Mouse (Mus musculus) macrophage (primary cell): ENCODE measurements around the gene Casp12. TPM values are rescaled to one million over a fixed set of nuclear protein-coding genes. Genes with fewer than 3 reads are reported as not detected.
"Not testable (repeated sequence)": the region's sequence is repeated elsewhere in the genome, so short reads cannot be mapped to it uniquely, and the experiment has no call there.

Experiments
- H3K27ac ChIP-seq: fragments of 350-480 bp; formaldehyde crosslinking; 2 replicates; pipeline ENCODE4 v1.9.0; 2021
- H3K36me3 ChIP-seq: fragments of 350-480 bp; formaldehyde crosslinking; 2 replicates; pipeline ENCODE4 v1.9.0; 2021; ENCODE audit errors: inconsistent target
- H3K4me3 ChIP-seq: fragments of 350-480 bp; formaldehyde crosslinking; 2 replicates; pipeline ENCODE4 v1.9.0; 2021; ENCODE audit errors: inconsistent target
- H3K79me2 ChIP-seq: fragments of 350-480 bp; formaldehyde crosslinking; 2 replicates; pipeline ENCODE4 v1.9.0; 2021; ENCODE audit errors: inconsistent target
- WGBS: methylation state at CpG from one replicate; pipeline ENCODE4 v1.1.7; 2026; ENCODE audit warnings: inconsistent platforms; ENCODE audit not compliant: missing documents; 5-methylcytosine and 5-hydroxymethylcytosine counted together
- polyA plus RNA-seq: library from polyadenylated mRNA; stranded (reverse); fragments of 250-400 nt; gene quantifications from 3 replicates; pipeline ENCODE4 v1.2.4, GENCODE M21; 2018; ENCODE audit warnings: inconsistent platforms

Casp12 gene
- polyA plus RNA-seq, 1 experiment from 2014 or later = 0.59 TPM

DNA sequence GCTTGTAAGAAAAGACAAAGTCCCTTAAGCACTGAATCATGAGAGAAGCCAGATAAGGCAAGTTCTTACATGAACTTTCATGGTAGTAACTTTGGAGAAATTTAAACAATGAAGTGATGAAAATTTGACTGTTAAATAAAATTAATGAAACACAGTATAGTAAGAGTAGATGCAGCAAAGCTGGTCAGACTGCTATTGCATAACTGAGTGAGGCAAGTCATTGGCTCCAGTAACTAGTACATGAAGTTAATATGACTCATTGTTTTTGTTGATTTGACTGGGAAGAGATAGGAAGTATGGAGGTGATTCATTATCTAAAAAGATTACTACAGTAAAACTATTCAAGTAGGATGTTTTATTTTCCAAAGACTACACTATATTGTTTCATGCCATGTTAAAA lies 11.6 kb downstream of the Casp12 start:
- Histone ChIP-seq H3K79me2 (no peaks in the 10 kb centered on the region), H3K4me3 (no peak overlapping the region), H3K36me3 (no peaks in the 10 kb centered on the region), H3K27ac (no peak overlapping the region)

GRCm38 (mm10) chr9:5393561-5393960 lies 48.3 kb downstream of the Casp12 start:
- H3K79me2 ChIP-seq = no peaks in the 10 kb centered on the region

GRCm38 (mm10) chr9:5395861-5396260 lies 50.6 kb downstream of the Casp12 start:
- not testable (repeated sequence) for H3K79me2 ChIP-seq, H3K36me3 ChIP-seq, H3K4me3 ChIP-seq, H3K27ac ChIP-seq
- whole genome bisulfite sequencing = 20% methylated on average over 5 of the region's 5 CpGs

More at GRCm38 (mm10) chr9:5393561-5393960, 48.3 kb downstream of the Casp12 start:
- H3K27ac ChIP-seq = no peak overlapping the region
- no peak overlapping the region for H3K4me3 ChIP-seq
- no peaks in the 10 kb centered on the region for H3K36me3 ChIP-seq

- Histone ChIP-seq H3K36me3 (no peaks in the 10 kb centered on the region), H3K4me3 (no peak overlapping the region), H3K27ac (no peak overlapping the region), H3K79me2 (no peaks in the 10 kb centered on the region)
- 100% methylated on average over 1 of the region's 1 CpGs for WGBS
Measured at GRCm38 (mm10) chr9:5410988-5411568, 65.8 kb downstream of the Casp12 start.

DNA sequence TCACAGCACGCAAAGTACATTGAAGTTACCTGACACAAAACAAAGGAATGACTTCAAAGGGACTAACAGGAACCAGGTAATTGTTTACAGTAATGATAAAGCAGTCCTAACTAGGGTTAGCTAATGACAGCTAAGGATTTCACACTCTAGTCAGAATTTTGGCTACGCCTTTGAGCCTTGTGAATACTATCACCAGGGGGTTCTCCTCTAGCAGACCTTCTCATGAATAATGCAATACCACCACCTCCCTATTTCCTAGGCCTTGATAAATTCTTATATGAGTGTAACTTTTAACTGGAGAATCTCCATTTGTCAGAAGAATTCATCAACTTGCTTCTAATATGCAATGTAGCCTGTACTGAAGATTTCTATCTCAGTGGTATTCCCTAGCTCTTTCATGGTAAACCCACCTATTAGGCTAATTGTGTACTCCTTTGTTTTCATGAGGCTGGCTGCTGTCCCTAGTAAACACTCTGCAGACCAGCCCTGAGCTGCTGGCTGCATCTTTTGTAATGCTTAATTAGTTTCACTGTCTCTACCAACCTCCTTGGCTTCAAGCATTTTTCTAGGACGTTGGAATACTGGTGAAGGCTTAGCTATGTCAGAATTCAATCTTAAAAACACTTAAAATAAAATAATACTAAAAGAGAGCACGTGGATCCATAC lies 67.3 kb downstream of the Casp12 start:
- Histone ChIP-seq H3K79me2 (no peaks in the 10 kb centered on the region), H3K36me3 (no peaks in the 10 kb centered on the region), H3K27ac (no peak overlapping the region), H3K4me3 (no peak overlapping the region)
- WGBS = 54% methylated on average over 4 of the region's 4 CpGs

DNA sequence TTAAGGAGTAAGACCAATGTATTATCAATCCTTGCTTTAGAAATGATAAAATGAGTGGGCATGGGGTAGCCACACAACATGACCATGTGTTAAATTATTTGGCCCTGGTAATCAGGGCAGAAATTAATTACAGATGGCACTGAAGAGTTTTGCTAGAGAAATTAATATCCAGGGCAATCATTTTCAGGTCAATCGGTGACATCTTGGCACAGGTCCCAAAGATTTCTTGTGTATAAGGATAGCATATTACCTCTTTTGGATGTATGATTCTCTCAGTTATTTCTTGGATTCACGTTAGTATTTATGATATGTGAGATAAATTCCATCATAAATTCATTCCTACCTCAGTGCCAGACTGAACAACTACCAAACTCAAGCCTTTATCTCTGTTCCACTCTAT lies 72.6 kb downstream of the Casp12 start:
- no peak overlapping the region for H3K4me3 ChIP-seq
- H3K79me2 ChIP-seq = no peaks in the 10 kb centered on the region
- H3K36me3 ChIP-seq = no peaks in the 10 kb centered on the region
- WGBS = 85% methylated on average over 2 of the region's 2 CpGs
- H3K27ac ChIP-seq = no peak overlapping the region

Other genes starting within 250 kb of the Casp12 start
- gene Casp1, start 46.9 kb upstream of the Casp12 start, polyA plus RNA-seq = 124 to 216 TPM (median 137 TPM) in 3 replicates
- 23.7 to 53.4 TPM (median 51.8 TPM) in 3 replicates for gene Casp4, start 36.6 kb upstream of the Casp12 start, polyA plus RNA-seq